11 mouse cellular contexts compared by ENCODE assay signal in the genomic region with DNA sequence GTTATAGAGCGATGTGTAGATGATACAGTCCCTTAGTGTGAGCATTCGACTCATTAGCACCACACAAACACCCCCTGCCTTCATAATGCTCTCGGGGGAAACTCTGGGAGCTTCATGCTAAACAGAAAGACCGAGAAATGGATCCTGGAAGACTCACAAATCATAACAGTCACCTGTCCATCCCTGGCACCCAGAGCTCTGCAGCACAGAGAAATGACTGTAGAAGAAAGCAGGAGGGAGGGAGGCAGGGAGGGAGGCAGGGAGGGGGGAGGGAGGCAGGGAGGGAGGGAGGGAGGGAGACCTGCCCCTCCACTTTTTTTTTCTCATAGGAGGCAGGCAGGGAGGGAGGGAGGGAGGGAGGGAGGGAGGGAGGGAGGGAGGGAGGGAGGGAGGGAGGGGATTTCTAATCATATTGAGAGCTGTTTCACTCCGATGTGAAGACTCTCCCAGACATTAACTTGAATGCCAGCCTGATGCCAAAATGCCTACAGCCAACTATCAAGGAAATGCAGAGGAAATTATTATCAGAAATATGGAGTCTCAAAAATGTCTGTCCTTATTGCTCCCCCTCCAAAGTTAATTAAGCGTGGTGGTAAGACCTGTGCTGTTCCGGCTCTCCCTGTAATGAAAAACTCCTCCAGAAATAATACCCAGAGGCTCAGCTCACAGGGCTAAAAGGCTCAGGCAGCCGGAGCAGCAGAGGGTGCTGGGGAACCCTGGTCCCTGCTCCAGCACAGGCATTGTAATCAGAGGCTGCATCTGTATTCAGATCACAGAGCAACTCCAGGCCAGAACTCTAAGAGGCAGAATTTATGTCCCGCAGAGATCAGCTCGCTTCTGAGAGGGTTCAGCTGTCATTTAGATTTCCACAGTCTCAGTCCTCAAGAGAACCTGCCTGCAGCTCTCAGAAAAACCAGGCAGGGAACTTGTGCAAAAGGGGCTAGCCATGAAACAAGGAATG. TPM values are rescaled to one million over a fixed set of nuclear protein-coding genes. Genes with fewer than 3 reads are reported as not detected.
A peak's percentile ranks its signal among the peaks of the same experiment; 100 is the strongest.
DNase-seq lines count a peak whose midpoint lies in the region; ATAC-seq and TF ChIP-seq lines count a peak whose summit lies in the region.
"Had no signal": no experiment of that assay in that cellular context is flagged by ENCODE, and none has a peak within 500 bp of the region (broad histone marks: within the 10 kb centered on the region; RNA-seq: fewer than 3 reads in every experiment).

No protein-coding gene starts in this region.

- H3K27me3 ChIP-seq in embryonic facial prominence, embryonic 13.5 days = peaks cover 3% of the 10 kb centered on the region; the same call in 1 of the 2 replicates
- no peaks in the 10 kb centered on the region for H3K27me3 ChIP-seq in midbrain, embryonic 14.5 days (ENCODE audit: control insufficient read depth, insufficient read depth, low read length)
- H3K27me3 ChIP-seq: limb, embryonic 12.5 days had no signal

- H3K27ac ChIP-seq in embryonic facial prominence, embryonic 13.5 days = 0 out of 2 replicates have a peak overlapping the region, but pooled peaks have one; percentile 11
- H3K27ac ChIP-seq in midbrain, embryonic 14.5 days (replicated peaks; ENCODE audit: low read depth, low read length) = peak overlapping the region; percentile 84
- H3K27ac ChIP-seq: limb, embryonic 12.5 days had no signal

- H3K4me1 ChIP-seq in embryonic facial prominence, embryonic 13.5 days = peaks cover 12% of the 10 kb centered on the region; the same call in 1 of the 2 replicates
- peaks cover 27% of the 10 kb centered on the region for H3K4me1 ChIP-seq in midbrain, embryonic 14.5 days (ENCODE audit: control insufficient read depth, insufficient read depth, low read length)
- H3K4me1 ChIP-seq: limb, embryonic 12.5 days had no signal

- H3K36me3 ChIP-seq in embryonic facial prominence, embryonic 13.5 days = no peaks in the 10 kb centered on the region
- no peaks in the 10 kb centered on the region for H3K36me3 ChIP-seq in midbrain, embryonic 14.5 days (ENCODE audit: control insufficient read depth, insufficient read depth, low read length)
- H3K36me3 ChIP-seq: limb, embryonic 12.5 days had no signal

- DNase-seq in brain, embryonic 14.5 days (ENCODE audit: low read depth) = peak; percentile 96
- DNase-seq in kidney, adult 11 months = peak; percentile 28
- DNase-seq in midbrain, embryonic 14.5 days = peak; percentile 93
- no peak for DNase-seq in T-cell, adult 2 months (ENCODE audit: low spot score)
- DNase-seq in lung, postnatal 4 days = no peak
- DNase-seq in spleen, postnatal 14 days (ENCODE audit: low spot score in 2 of 2) = no peak
- DNase-seq: heart, postnatal 14 days; right cerebral cortex, postnatal 25 days; thymus, postnatal 25 days had no signal

- H3K9ac ChIP-seq in embryonic facial prominence, embryonic 13.5 days = no peak overlapping the region
- no peak overlapping the region for H3K9ac ChIP-seq in midbrain, embryonic 14.5 days (replicated peaks; ENCODE audit: low read length)
- H3K9ac ChIP-seq: limb, embryonic 12.5 days had no signal

- no peak overlapping the region for H3K4me2 ChIP-seq in embryonic facial prominence, embryonic 13.5 days
- peak overlapping the region; percentile 16 for H3K4me2 ChIP-seq in midbrain, embryonic 14.5 days (ENCODE audit: low read length)
- H3K4me2 ChIP-seq: limb, embryonic 12.5 days had no signal

- no peaks in the 10 kb centered on the region for H3K9me3 ChIP-seq in embryonic facial prominence, embryonic 13.5 days
- no peaks in the 10 kb centered on the region for H3K9me3 ChIP-seq in midbrain, embryonic 14.5 days (ENCODE audit: control insufficient read depth, low read length)
- H3K9me3 ChIP-seq: limb, embryonic 12.5 days had no signal

- H3K4me3 ChIP-seq in embryonic facial prominence, embryonic 13.5 days = no peak overlapping the region
- H3K4me3 ChIP-seq in midbrain, embryonic 14.5 days (replicated peaks; ENCODE audit: low read depth, low read length) = no peak overlapping the region
- H3K4me3 ChIP-seq: limb, embryonic 12.5 days had no signal

- 33% methylated on average over 10 of the region's 10 CpGs for WGBS in embryonic facial prominence, embryonic 13.5 days
- WGBS in midbrain, embryonic 14.5 days = 12% methylated on average over 10 of the region's 10 CpGs

- ATAC-seq in embryonic facial prominence, embryonic 13.5 days (ENCODE audit: insufficient number of reproducible peaks, insufficient read depth, low FRiP score, low TSS enrichment, low read depth) = no peak
- peak; percentile 89 for ATAC-seq in midbrain, embryonic 14.5 days (ENCODE audit: low FRiP score, low TSS enrichment)

- no peak for TF ChIP-seq POLR2A in brain, embryonic 14.5 days (IDR thresholded peaks at IDR 0.05; ENCODE audit: borderline replicate concordance, extremely low read depth, insufficient read depth, insufficient read length, poor library complexity, severe bottlenecking)

- no peak for TF ChIP-seq CTCF in brain, embryonic 14.5 days (IDR thresholded peaks at IDR 0.05; ENCODE audit: borderline replicate concordance, extremely low read depth, insufficient read depth, insufficient read length)

RNA-seq across cellular contexts. Expression of a gene that starts 19.9 kb away (rescaled TPM):
- 0.96 and 1.0 TPM in 2 replicates for polyA plus RNA-seq in brain, embryonic 14.5 days (2012; rRNA removed)
- 0.08 TPM in 1 of 2 replicates, not detected in the other for polyA plus RNA-seq in embryonic facial prominence, embryonic 13.5 days (2015; fragmentation: Nextera tagmentation; extraction: Ambion mirVana)
- polyA plus RNA-seq in midbrain, embryonic 14.5 days (2014; fragmentation: Nextera tagmentation; extraction: Ambion mirVana) = 0.63 and 0.78 TPM in 2 replicates
- polyA plus RNA-seq: limb, embryonic 12.5 days had no signal

Comparison
In these comparisons a context has a peak if more than half of its experiments do, and no peak if none do; other contexts are left out.
1. DNase-seq: peak in brain, embryonic 14.5 days (single experiment), kidney, adult 11 months (single experiment) and midbrain, embryonic 14.5 days (single experiment); none in T-cell, adult 2 months (single experiment), lung, postnatal 4 days (0 of 2) and spleen, postnatal 14 days (0 of 2).